ENCODE assay signal across 26 mouse cellular contexts in genomic region chr9:84130338-84130737, GRCm38 (mm10).
"Had no signal": no experiment of that assay in that cellular context is flagged by ENCODE, and none has a peak within 500 bp of the region (broad histone marks: within the 10 kb centered on the region; RNA-seq: fewer than 3 reads in every experiment).

No protein-coding gene starts in this region.

- DNase-seq: cerebellum, adult 9-10 months; cerebellum, adult 9-11 months; cerebellum, postnatal 10 days; cerebellum, postnatal 14 days; cerebellum, postnatal 25 days; cerebellum, postnatal 36 days; embryo, embryonic 11 days; forebrain, postnatal 0 days; gastrocnemius, adult 2 months; gastrocnemius, postnatal 10 days; gastrocnemius, postnatal 14 days; gastrocnemius, postnatal 25 days; gastrocnemius, postnatal 36 days; heart, adult 18-20 months; heart, adult 2 months had no signal

- H3K4me3 ChIP-seq: embryonic facial prominence, embryonic 10.5 days; embryonic facial prominence, embryonic 12.5 days; embryonic facial prominence, embryonic 13.5 days; embryonic facial prominence, embryonic 15.5 days; erythroblast, embryonic 14.5 days; forebrain, embryonic 10.5 days; forebrain, embryonic 12.5 days; forebrain, embryonic 13.5 days; forebrain, embryonic 15.5 days; gastrocnemius, adult 2 months; heart, adult 2 months had no signal

- H3K4me1 ChIP-seq: embryonic facial prominence, embryonic 10.5 days; embryonic facial prominence, embryonic 12.5 days; embryonic facial prominence, embryonic 13.5 days; embryonic facial prominence, embryonic 15.5 days; forebrain, embryonic 12.5 days; forebrain, embryonic 13.5 days; forebrain, embryonic 15.5 days had no signal

- H3K36me3 ChIP-seq: embryonic facial prominence, embryonic 10.5 days; embryonic facial prominence, embryonic 12.5 days; embryonic facial prominence, embryonic 13.5 days; embryonic facial prominence, embryonic 15.5 days; forebrain, embryonic 10.5 days; forebrain, embryonic 12.5 days; forebrain, embryonic 15.5 days had no signal

- H3K27me3 ChIP-seq: embryonic facial prominence, embryonic 12.5 days; embryonic facial prominence, embryonic 13.5 days; embryonic facial prominence, embryonic 15.5 days; forebrain, embryonic 12.5 days; forebrain, embryonic 13.5 days; forebrain, embryonic 15.5 days had no signal

- H3K9me3 ChIP-seq: embryonic facial prominence, embryonic 10.5 days; embryonic facial prominence, embryonic 12.5 days; embryonic facial prominence, embryonic 13.5 days; embryonic facial prominence, embryonic 15.5 days; forebrain, embryonic 10.5 days; forebrain, embryonic 12.5 days; forebrain, embryonic 15.5 days had no signal

- H3K9ac ChIP-seq: embryonic facial prominence, embryonic 12.5 days; embryonic facial prominence, embryonic 13.5 days; embryonic facial prominence, embryonic 15.5 days; forebrain, embryonic 12.5 days; forebrain, embryonic 13.5 days; forebrain, embryonic 15.5 days; forebrain, postnatal 0 days had no signal

- ATAC-seq: forebrain, embryonic 13.5 days; forebrain, embryonic 14.5 days; forebrain, embryonic 15.5 days; forebrain, embryonic 16.5 days; forebrain, postnatal 0 days had no signal

- H3K27ac ChIP-seq: embryonic facial prominence, embryonic 10.5 days; embryonic facial prominence, embryonic 12.5 days; embryonic facial prominence, embryonic 13.5 days; embryonic facial prominence, embryonic 15.5 days; forebrain, embryonic 10.5 days; forebrain, embryonic 12.5 days; forebrain, embryonic 13.5 days; forebrain, embryonic 15.5 days; gastrocnemius, adult 2 months; heart, adult 2 months had no signal

- H3K4me2 ChIP-seq: embryonic facial prominence, embryonic 12.5 days; embryonic facial prominence, embryonic 13.5 days; embryonic facial prominence, embryonic 15.5 days; forebrain, embryonic 12.5 days; forebrain, embryonic 13.5 days; forebrain, embryonic 15.5 days had no signal
